ENCODE assay signal across 25 mouse cellular contexts in genomic region chr8:39426770-39427169, GRCm38 (mm10).
DNase-seq lines count a peak whose midpoint lies in the region; ATAC-seq and TF ChIP-seq lines count a peak whose summit lies in the region.
"Had no signal": no experiment of that assay in that cellular context is flagged by ENCODE, and none has a peak within 500 bp of the region (broad histone marks: within the 10 kb centered on the region; RNA-seq: fewer than 3 reads in every experiment).

No protein-coding gene starts in this region.

- H3K4me3 ChIP-seq in left cerebral cortex, adult 2 months = no peak overlapping the region
- H3K4me3 ChIP-seq in midbrain, embryonic 16.5 days (ENCODE audit: low read depth, low read length) = no peak overlapping the region
- H3K4me3 ChIP-seq in midbrain, embryonic 13.5 days (replicated peaks) = no peak overlapping the region
- H3K4me3 ChIP-seq: embryonic facial prominence, embryonic 10.5 days; forebrain, embryonic 13.5 days; heart, adult 2 months; heart, embryonic 15.5 days; hindbrain, embryonic 13.5 days had no signal

- 62% methylated on average over 2 of the region's 2 CpGs for WGBS in midbrain, embryonic 16.5 days
- WGBS in midbrain, embryonic 13.5 days = 73% methylated on average over 2 of the region's 2 CpGs

- no peak overlapping the region for H3K9ac ChIP-seq in midbrain, embryonic 16.5 days (ENCODE audit: low read depth, low read length)
- H3K9ac ChIP-seq in midbrain, embryonic 13.5 days (replicated peaks) = no peak overlapping the region
- H3K9ac ChIP-seq: forebrain, embryonic 13.5 days; forebrain, postnatal 0 days; heart, embryonic 15.5 days; hindbrain, embryonic 13.5 days had no signal

- H3K9me3 ChIP-seq in midbrain, embryonic 16.5 days (replicated peaks; ENCODE audit: control insufficient read depth, low read length, poor library complexity, severe bottlenecking) = no peaks in the 10 kb centered on the region
- no peaks in the 10 kb centered on the region for H3K9me3 ChIP-seq in midbrain, embryonic 13.5 days
- H3K9me3 ChIP-seq: embryonic facial prominence, embryonic 10.5 days; forebrain, embryonic 13.5 days; G1E; heart, embryonic 15.5 days; hindbrain, embryonic 13.5 days had no signal

- H3K27me3 ChIP-seq in midbrain, embryonic 16.5 days (ENCODE audit: control insufficient read depth, insufficient read depth, low read depth, low read length) = no peaks in the 10 kb centered on the region
- no peaks in the 10 kb centered on the region for H3K27me3 ChIP-seq in midbrain, embryonic 13.5 days
- H3K27me3 ChIP-seq: forebrain, embryonic 13.5 days; heart, embryonic 15.5 days; hindbrain, embryonic 13.5 days had no signal

- no peaks in the 10 kb centered on the region for H3K4me1 ChIP-seq in midbrain, embryonic 16.5 days (ENCODE audit: control insufficient read depth, insufficient read depth, low read length)
- H3K4me1 ChIP-seq in midbrain, embryonic 13.5 days (replicated peaks) = no peaks in the 10 kb centered on the region
- H3K4me1 ChIP-seq: embryonic facial prominence, embryonic 10.5 days; forebrain, embryonic 13.5 days; heart, embryonic 15.5 days; hindbrain, embryonic 13.5 days had no signal

- H3K4me2 ChIP-seq in midbrain, embryonic 16.5 days (ENCODE audit: low read length) = no peak overlapping the region
- H3K4me2 ChIP-seq in midbrain, embryonic 13.5 days (replicated peaks) = no peak overlapping the region
- H3K4me2 ChIP-seq: forebrain, embryonic 13.5 days; heart, embryonic 11.5 days; heart, embryonic 15.5 days; hindbrain, embryonic 13.5 days had no signal

- H3K27ac ChIP-seq in left cerebral cortex, adult 2 months = peak overlapping the region; percentile 78
- H3K27ac ChIP-seq in midbrain, embryonic 16.5 days (ENCODE audit: low read length) = no peak overlapping the region
- H3K27ac ChIP-seq in midbrain, embryonic 13.5 days = no peak overlapping the region
- H3K27ac ChIP-seq: embryonic facial prominence, embryonic 10.5 days; forebrain, embryonic 13.5 days; heart, adult 2 months; heart, embryonic 15.5 days; hindbrain, embryonic 13.5 days; hindbrain, postnatal 0 days had no signal

- TF ChIP-seq CTCF in left cerebral cortex, adult 2 months (IDR thresholded peaks at IDR 0.05) = no peak

- DNase-seq in embryo, embryonic 11 days = peak; percentile 2
- no peak for DNase-seq in embryo, embryonic 9.5 days (ENCODE audit: extremely low spot score)
- DNase-seq in left cerebral cortex, adult 2 months (ENCODE audit: extremely low spot score in 1 of 2, low spot score in 2 of 2) = no peak
- DNase-seq in left cerebral cortex, adult 11 months (ENCODE audit: low spot score) = no peak
- no peak for DNase-seq in thymus, postnatal 0 days (ENCODE audit: low spot score)
- DNase-seq: adrenal gland, adult 8-10 months; adrenal gland, postnatal 36 days; B cell, adult 2 months; cerebellum, adult 11 months; cerebellum, adult 8-10 months; cerebellum, postnatal 14 days; forebrain, postnatal 0 days; gastrocnemius, postnatal 14 days; heart, adult 2 months; heart, postnatal 14 days had no signal

- no peaks in the 10 kb centered on the region for H3K36me3 ChIP-seq in midbrain, embryonic 16.5 days (ENCODE audit: control insufficient read depth, insufficient read depth, low read length)
- no peaks in the 10 kb centered on the region for H3K36me3 ChIP-seq in midbrain, embryonic 13.5 days
- H3K36me3 ChIP-seq: embryonic facial prominence, embryonic 10.5 days; G1E; heart, embryonic 15.5 days; hindbrain, embryonic 13.5 days had no signal

- ATAC-seq in midbrain, embryonic 16.5 days = peak; percentile 64; the same call in 1 of the 2 replicates
- ATAC-seq in midbrain, embryonic 13.5 days = no peak
- ATAC-seq: CD4-positive, CD25-positive, alpha-beta regulatory T cell, adult 4 months; forebrain, embryonic 13.5 days; forebrain, postnatal 0 days; hindbrain, postnatal 0 days had no signal

- intact Hi-C loops in left cerebral cortex, adult 2 months (cut with DNase I) = loop anchor here (5.0 kb wide), 1 partner anchor 109 kb away; no protein-coding TSS in a partner anchor
